Mouse (Mus musculus) stomach, embryonic 16.5 days (tissue): Measurements from ENCODE around the gene Scimp. TPM values are rescaled to one million over a fixed set of nuclear protein-coding genes. Genes with fewer than 3 reads are reported as not detected.

Experiments
- ATAC-seq: fragments of 200-750 bp; cut with Nextera tagmentation; 2 replicates; pipeline ENCODE4 v1.8.0; 2017; ENCODE audit warnings: moderate number of reproducible peaks, moderate TSS enrichment; ENCODE audit not compliant: insufficient read depth, low FRiP score
- H3K27ac ChIP-seq: fragments of 300-500 bp; sonication (generic); 2 replicates; pipeline ENCODE4 v1.5.1; 2014; ENCODE audit warnings: low read length
- H3K27me3 ChIP-seq: fragments of 300-500 bp; sonication (generic); 2 replicates; pipeline ENCODE4 v1.6.1; 2014; ENCODE audit warnings: low read length, control low read depth, mixed read lengths; ENCODE audit not compliant: control insufficient read depth, insufficient read depth
- H3K36me3 ChIP-seq: fragments of 300-500 bp; sonication (generic); 2 replicates; pipeline ENCODE4 v1.6.1; 2014; ENCODE audit warnings: low read length; ENCODE audit not compliant: control insufficient read depth, insufficient read depth
- H3K4me1 ChIP-seq: fragments of 300-500 bp; sonication (generic); 2 replicates; pipeline ENCODE4 v1.6.1; 2014; ENCODE audit warnings: low read length, control low read depth, mixed read lengths; ENCODE audit not compliant: control insufficient read depth, insufficient read depth
- H3K4me2 ChIP-seq: fragments of 300-500 bp; sonication (generic); 2 replicates; pipeline ENCODE4 v1.6.1; 2014; ENCODE audit warnings: low read depth, low read length, mixed read lengths
- H3K4me3 ChIP-seq: fragments of 300-500 bp; sonication (generic); replicated peaks from 2 replicates; pipeline ENCODE4 v1.5.1; 2014; ENCODE audit warnings: mild to moderate bottlenecking, low read length
- H3K9ac ChIP-seq: fragments of 300-500 bp; sonication (generic); 2 replicates; pipeline ENCODE4 v1.6.1; 2014; ENCODE audit warnings: low read length
- H3K9me3 ChIP-seq: fragments of 300-500 bp; sonication (generic); replicated peaks from 2 replicates; pipeline ENCODE4 v1.6.1; 2016; ENCODE audit warnings: low read length, control low read depth; ENCODE audit not compliant: control insufficient read depth
- WGBS: fragments of 180-500 bp; shearing (Covaris S2); extraction: QIAGEN DNeasy Blood & Tissue Kit; methylation state at CpG from one replicate; pipeline ENCODE4 v1.1.7; 2014; 5-methylcytosine and 5-hydroxymethylcytosine counted together
- microRNA-seq: library from miRNA; unstranded; fragments of <30 nt; microRNA quantifications from one replicate; pipeline ENCODE4, GENCODE M21; 2016
- polyA plus RNA-seq: library from polyadenylated mRNA; unstranded; fragments of >200 nt; fragmentation: Nextera tagmentation; extraction: Ambion mirVana; gene quantifications from 2 replicates; pipeline ENCODE4 v1.2.1, GENCODE M21; 2015

Scimp gene
- polyA plus RNA-seq, 1 experiment from 2014 or later, result 0.66 TPM

DNA sequence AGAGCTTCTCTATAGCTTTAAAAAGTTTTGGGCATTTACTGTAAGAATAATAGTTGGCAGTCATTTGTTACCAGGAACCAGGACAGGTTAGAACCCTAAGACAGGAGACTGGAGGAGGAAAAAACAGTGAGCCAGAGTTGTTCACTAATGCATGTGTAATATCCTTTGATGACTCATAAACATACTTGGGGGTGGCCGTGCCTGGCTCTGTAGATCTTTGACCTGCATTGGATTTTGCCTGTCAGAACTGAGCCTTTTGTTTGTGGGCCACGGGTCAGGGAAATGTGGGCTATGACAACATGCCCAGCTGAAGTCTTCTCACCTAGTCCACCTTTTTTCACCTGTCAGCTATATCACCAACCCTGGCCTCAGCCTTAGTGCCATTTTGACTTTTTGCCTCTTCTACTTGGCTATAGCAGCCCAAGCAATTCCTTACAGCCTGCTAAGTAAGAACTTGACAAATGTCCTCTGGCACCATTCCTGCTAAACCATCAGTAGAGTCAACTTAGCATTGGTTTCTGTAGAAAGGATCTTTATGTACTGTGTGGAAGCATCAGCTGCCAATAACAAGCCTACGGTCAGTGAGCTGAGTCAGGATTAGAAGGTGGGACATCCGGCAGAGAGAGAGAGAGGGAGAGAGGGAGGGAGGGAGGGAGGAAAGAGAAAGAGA, 64.4 kb downstream of the Scimp start:
- 59% methylated on average over 4 of the region's 4 CpGs for WGBS
- H3K9ac ChIP-seq, result no peak overlapping the region
- H3K4me1 ChIP-seq, result no peaks in the 10 kb centered on the region
- no peaks in the 10 kb centered on the region for H3K36me3 ChIP-seq
- no peak overlapping the region for H3K27ac ChIP-seq
- 0 out of 2 replicates have a peak, but pooled peaks cover 4% of the 10 kb centered on the region for H3K9me3 ChIP-seq
- no peak overlapping the region for H3K4me2 ChIP-seq
- ATAC-seq, result no peak
- H3K27me3 ChIP-seq, result no peaks in the 10 kb centered on the region
- no peak overlapping the region for H3K4me3 ChIP-seq

DNA sequence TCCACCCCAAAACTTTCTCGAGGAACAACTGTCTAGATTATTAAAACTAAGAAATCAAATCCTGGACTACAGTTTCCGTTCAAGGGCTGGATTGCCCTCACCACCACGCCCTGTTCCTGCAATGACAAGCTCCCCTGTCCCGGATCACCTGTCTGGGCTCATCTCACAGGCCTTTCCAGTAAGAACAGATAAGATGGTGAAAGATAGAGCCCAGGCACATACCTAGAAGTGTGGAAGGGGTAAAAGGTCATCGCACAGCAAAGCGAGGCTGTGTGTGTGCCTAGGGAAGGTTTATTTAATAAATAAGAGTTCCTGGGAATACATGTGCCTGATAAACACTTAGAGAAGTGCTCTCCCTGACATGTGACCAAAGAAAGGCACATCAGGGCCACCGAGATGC, 66.8 kb downstream of the Scimp start:
- Histone ChIP-seq H3K9ac (no peak overlapping the region), H3K4me2 (no peak overlapping the region), H3K27me3 (no peaks in the 10 kb centered on the region), H3K27ac (no peak overlapping the region), H3K4me1 (no peaks in the 10 kb centered on the region), H3K9me3 (0 out of 2 replicates have a peak, but pooled peaks cover 4% of the 10 kb centered on the region), H3K4me3 (no peak overlapping the region), H3K36me3 (no peaks in the 10 kb centered on the region)
- ATAC-seq, result no peak
- 72% methylated on average over 7 of the region's 7 CpGs for WGBS

DNA sequence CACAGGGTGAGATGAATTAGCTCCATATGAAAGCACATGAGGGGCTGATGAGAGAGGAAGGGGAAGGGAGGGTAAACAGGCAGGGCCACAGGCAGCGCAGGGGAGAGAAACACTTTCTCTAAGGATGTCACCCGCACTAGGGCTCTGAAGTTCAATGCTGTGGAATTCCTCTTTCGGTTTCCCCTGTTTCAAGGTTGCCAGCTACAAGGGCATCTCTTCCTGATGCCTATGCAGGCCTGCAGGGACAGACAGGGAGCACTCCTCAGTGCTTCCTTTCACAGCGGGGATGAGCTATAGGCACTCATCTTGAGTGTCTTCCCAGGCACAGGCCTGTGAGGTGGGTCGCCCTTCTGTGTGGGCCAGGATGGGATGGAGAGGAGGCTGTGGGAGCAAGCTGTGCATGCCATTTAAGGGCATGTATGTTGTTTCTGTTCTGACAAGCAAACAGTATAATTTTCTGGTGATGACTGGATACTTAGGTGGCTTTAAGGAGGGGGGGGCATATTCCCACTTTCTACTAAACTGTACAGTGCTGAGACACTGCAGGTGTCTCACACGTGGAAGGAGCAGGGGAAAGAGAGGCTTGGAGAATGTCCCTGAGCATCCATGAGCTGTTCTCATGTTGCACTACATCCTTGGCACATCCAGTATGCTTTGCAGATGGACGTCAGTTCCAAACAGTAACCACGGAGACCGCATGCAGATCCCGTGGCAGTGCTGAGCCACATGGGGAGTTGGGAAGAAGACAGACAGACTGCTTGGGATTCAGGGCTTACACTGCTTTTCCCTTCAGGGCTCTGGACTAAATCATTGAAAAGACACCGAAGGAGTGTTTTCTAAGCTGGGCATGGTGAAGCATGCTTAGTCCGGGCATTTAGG, 69.6 kb downstream of the Scimp start:
- H3K27me3 ChIP-seq, result no peaks in the 10 kb centered on the region
- H3K27ac ChIP-seq, result no peak overlapping the region
- H3K4me1 ChIP-seq, result no peaks in the 10 kb centered on the region
- no peaks in the 10 kb centered on the region for H3K36me3 ChIP-seq
- no peak for ATAC-seq
- no peak overlapping the region for H3K4me2 ChIP-seq
- H3K9ac ChIP-seq, result no peak overlapping the region
- H3K4me3 ChIP-seq, result no peak overlapping the region
- H3K9me3 ChIP-seq, result no peaks in the 10 kb centered on the region
- 77% methylated on average over 12 of the region's 12 CpGs for WGBS

DNA sequence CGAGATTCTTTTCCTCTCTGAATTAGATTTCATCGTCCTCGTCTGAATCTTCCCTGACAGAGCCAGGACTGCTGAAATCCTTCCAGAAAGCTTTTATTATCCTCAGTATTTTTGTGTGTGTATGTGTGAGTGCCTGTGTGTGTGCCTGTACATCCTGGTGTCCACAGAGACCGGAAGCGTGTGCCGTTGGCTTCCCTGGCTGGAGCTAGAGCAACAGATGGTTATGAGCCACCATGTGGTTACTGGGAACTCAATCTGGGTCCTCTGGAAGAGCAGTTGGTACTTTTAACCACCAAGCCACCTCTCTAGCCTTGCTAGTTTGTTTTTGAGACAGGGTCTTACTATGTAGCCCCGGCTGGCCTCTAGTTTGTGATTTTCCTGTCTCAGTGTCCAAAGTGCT, 70.3 kb downstream of the Scimp start:
- Histone ChIP-seq H3K4me2 (no peak overlapping the region), H3K27me3 (no peaks in the 10 kb centered on the region), H3K9me3 (no peaks in the 10 kb centered on the region), H3K4me3 (no peak overlapping the region), H3K9ac (no peak overlapping the region), H3K36me3 (no peaks in the 10 kb centered on the region), H3K4me1 (no peaks in the 10 kb centered on the region), H3K27ac (no peak overlapping the region)
- ATAC-seq, result no peak
- 82% methylated on average over 7 of the region's 7 CpGs for WGBS

DNA sequence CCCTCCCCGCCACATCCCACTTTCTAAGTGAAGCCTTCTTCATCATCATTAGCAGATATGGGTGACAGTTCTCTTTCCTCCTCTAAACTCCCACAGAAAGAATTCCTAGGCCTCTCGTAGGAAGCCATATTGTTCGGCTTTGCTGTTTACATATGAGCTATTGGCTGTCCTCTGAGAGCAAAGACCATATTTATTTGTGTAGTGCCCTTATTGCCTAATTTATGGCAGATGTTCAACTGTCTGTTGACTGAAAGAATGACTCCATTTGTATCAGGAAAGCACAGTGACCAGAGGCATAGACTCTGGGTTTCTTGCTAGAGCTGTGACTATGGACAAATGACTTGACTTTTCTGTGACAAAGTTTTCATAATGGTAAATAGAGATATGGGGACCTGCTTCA, 70.8 kb downstream of the Scimp start:
- Histone ChIP-seq H3K9ac (no peak overlapping the region), H3K27ac (no peak overlapping the region), H3K9me3 (no peaks in the 10 kb centered on the region), H3K4me3 (no peak overlapping the region), H3K4me1 (no peaks in the 10 kb centered on the region), H3K27me3 (no peaks in the 10 kb centered on the region), H3K36me3 (no peaks in the 10 kb centered on the region), H3K4me2 (no peak overlapping the region)
- no peak for ATAC-seq
- WGBS, result 82% methylated on average over 3 of the region's 3 CpGs

Small RNA genes within 50 kb of the gene (microRNA-seq; reads per million reads assigned to microRNA genes)
- not detected for gene Gm22760

Other genes with a start within 250 kb of the Scimp start
- 12.5 and 13.0 TPM in 2 replicates for gene Mink1, start 249.7 kb downstream of the Scimp start, polyA plus RNA-seq
- gene 4930544D05Rik, start 196.7 kb downstream of the Scimp start, polyA plus RNA-seq, result not detected in 2 replicates
- 0.37 TPM in 1 of 2 replicates, not detected in the other for gene Chrne, start 193.4 kb downstream of the Scimp start, polyA plus RNA-seq
- gene Gp1ba, start 173.5 kb downstream of the Scimp start, polyA plus RNA-seq, result 0.16 and 0.19 TPM in 2 replicates
- gene Rnf167, start 165.4 kb downstream of the Scimp start, polyA plus RNA-seq, result 104 and 111 TPM in 2 replicates
- gene Slc25a11, start 165.1 kb downstream of the Scimp start, polyA plus RNA-seq, result 163 and 169 TPM in 2 replicates
- 1,820 and 1,821 TPM in 2 replicates for gene Pfn1, start 157.9 kb downstream of the Scimp start, polyA plus RNA-seq
- 19.3 and 126 TPM in 2 replicates for gene Eno3, start 155.4 kb downstream of the Scimp start, polyA plus RNA-seq
- 148 and 149 TPM in 2 replicates for gene Spag7, start 143.2 kb downstream of the Scimp start, polyA plus RNA-seq
- 14.2 and 15.8 TPM in 2 replicates for gene Camta2, start 124.5 kb downstream of the Scimp start, polyA plus RNA-seq
- 1.3 and 1.5 TPM in 2 replicates for gene Inca1, start 112.4 kb downstream of the Scimp start, polyA plus RNA-seq
- 2.6 and 3.0 TPM in 2 replicates for gene Kif1c, start 112.0 kb downstream of the Scimp start, polyA plus RNA-seq
- gene Zfp3, start 48.4 kb downstream of the Scimp start, polyA plus RNA-seq, result 5.0 and 5.9 TPM in 2 replicates
- 22.2 and 27.5 TPM in 2 replicates for gene Rabep1, start 32.2 kb upstream of the Scimp start, polyA plus RNA-seq
- gene Nup88, start 157.4 kb upstream of the Scimp start, polyA plus RNA-seq, result 107 and 116 TPM in 2 replicates
- 66.1 and 72.2 TPM in 2 replicates for gene Rpain, start 157.6 kb upstream of the Scimp start, polyA plus RNA-seq
- 211 and 239 TPM in 2 replicates for gene C1qbp, start 170.4 kb upstream of the Scimp start, polyA plus RNA-seq
- gene Dhx33, start 191.9 kb upstream of the Scimp start, polyA plus RNA-seq, result 16.4 and 16.5 TPM in 2 replicates
- gene Mis12, start 207.0 kb upstream of the Scimp start, polyA plus RNA-seq, result 38.2 and 41.9 TPM in 2 replicates
- 51.2 and 63.1 TPM in 2 replicates for gene Derl2, start 207.3 kb upstream of the Scimp start, polyA plus RNA-seq
- gene 6330403K07Rik, start 220.9 kb upstream of the Scimp start, polyA plus RNA-seq, result 62.5 and 63.1 TPM in 2 replicates